Mouse (Mus musculus): ENCODE measurements at regions not wholly inside any gene's neighbourhood (a gene's known extent, or its start where the extent isn't known, plus 50 kb on each side); places are given as distances from the start of the nearest gene placed in this dataset.

GRCm38 (mm10) chr12:25676631-25677030 lies 579.7 kb upstream of the Id2 start:
- Histone ChIP-seq H3K27me3 (ENCODE audit: insufficient read depth, low read length) (no peaks in the 10 kb centered on the region), H3K9me3 (ENCODE audit: low read length) (no peaks in the 10 kb centered on the region), H3K4me3 (replicated peaks; ENCODE audit: low read length) (no peak overlapping the region), H3K36me3 (ENCODE audit: insufficient read depth, low read length) (no peaks in the 10 kb centered on the region), H3K4me1 (replicated peaks; ENCODE audit: low read depth, low read length) (no peaks in the 10 kb centered on the region)
- no peak for TF ChIP-seq NANOG (IDR thresholded peaks at IDR 0.05; ENCODE audit: borderline replicate concordance, low read length)
- no peak for TF ChIP-seq POU5F1 (IDR thresholded peaks at IDR 0.05; ENCODE audit: borderline replicate concordance, low read length)
- no peak for TF ChIP-seq CTCF (conservative IDR thresholded peaks at IDR 0.05; ENCODE audit: low read length)

DNA sequence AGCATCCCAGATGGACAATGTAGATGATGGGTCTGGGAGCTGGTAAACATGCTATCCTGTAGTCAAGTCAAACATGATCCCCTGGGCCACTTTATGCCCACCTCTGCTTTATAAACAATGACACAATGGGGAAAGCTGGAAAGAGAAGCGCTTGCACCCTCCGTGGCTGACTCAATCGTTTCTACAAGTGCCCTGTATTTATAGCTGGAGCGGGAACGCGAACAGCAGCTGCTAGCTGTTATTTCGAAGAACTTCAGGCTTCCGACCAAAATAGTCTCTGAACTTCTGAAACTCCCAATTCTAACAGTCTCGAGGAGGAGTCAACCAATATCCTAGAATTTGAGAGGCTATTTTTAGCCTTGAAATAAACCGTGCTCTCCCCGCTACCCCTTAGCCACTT lies 571.4 kb upstream of the Id2 start:
- no peaks in the 10 kb centered on the region for H3K4me1 ChIP-seq (replicated peaks; ENCODE audit: low read depth, low read length)
- no peaks in the 10 kb centered on the region for H3K36me3 ChIP-seq (ENCODE audit: insufficient read depth, low read length)
- TF ChIP-seq CTCF (conservative IDR thresholded peaks at IDR 0.05; ENCODE audit: low read length) (no peak), POU5F1 (IDR thresholded peaks at IDR 0.05; ENCODE audit: borderline replicate concordance, low read length) (no peak), NANOG (IDR thresholded peaks at IDR 0.05; ENCODE audit: borderline replicate concordance, low read length) (no peak)
- no peak overlapping the region for H3K4me3 ChIP-seq (replicated peaks; ENCODE audit: low read length)
- H3K27me3 ChIP-seq (ENCODE audit: insufficient read depth, low read length): no peaks in the 10 kb centered on the region
- no peaks in the 10 kb centered on the region for H3K9me3 ChIP-seq (ENCODE audit: low read length)

DNA sequence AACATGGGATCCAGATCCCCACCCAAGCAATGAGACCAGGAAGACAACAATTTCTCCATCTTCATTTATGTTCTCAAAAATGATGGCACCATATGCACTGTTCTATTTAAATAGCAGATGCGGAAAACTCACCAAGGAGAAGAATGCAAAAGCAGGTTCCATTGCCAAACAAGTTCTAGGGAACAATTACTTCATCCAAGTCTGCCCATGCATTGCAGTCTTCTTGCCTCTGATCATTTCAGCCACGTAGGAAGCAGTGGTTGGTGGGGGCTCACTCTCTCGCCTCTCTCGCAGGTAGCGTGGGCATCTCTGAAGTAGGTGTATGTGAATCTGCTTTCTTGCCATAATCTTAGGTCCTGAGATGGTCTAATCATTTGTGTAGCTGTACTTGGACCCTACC lies 557.5 kb upstream of the Id2 start:
- no peaks in the 10 kb centered on the region for H3K9me3 ChIP-seq (ENCODE audit: low read length)
- TF ChIP-seq NANOG (IDR thresholded peaks at IDR 0.05; ENCODE audit: borderline replicate concordance, low read length) (no peak), POU5F1 (IDR thresholded peaks at IDR 0.05; ENCODE audit: borderline replicate concordance, low read length) (no peak), CTCF (conservative IDR thresholded peaks at IDR 0.05; ENCODE audit: low read length) (no peak)
- no peaks in the 10 kb centered on the region for H3K36me3 ChIP-seq (ENCODE audit: insufficient read depth, low read length)
- H3K27me3 ChIP-seq (ENCODE audit: insufficient read depth, low read length): no peaks in the 10 kb centered on the region
- no peak overlapping the region for H3K4me3 ChIP-seq (replicated peaks; ENCODE audit: low read length)
- H3K4me1 ChIP-seq (replicated peaks; ENCODE audit: low read depth, low read length): no peaks in the 10 kb centered on the region

GRCm38 (mm10) chr12:25650237-25650636 lies 553.3 kb upstream of the Id2 start:
- Histone ChIP-seq H3K27me3 (ENCODE audit: insufficient read depth, low read length) (no peaks in the 10 kb centered on the region), H3K4me1 (replicated peaks; ENCODE audit: low read depth, low read length) (no peaks in the 10 kb centered on the region), H3K4me3 (replicated peaks; ENCODE audit: low read length) (no peak overlapping the region), H3K36me3 (ENCODE audit: insufficient read depth, low read length) (no peaks in the 10 kb centered on the region), H3K9me3 (ENCODE audit: low read length) (no peaks in the 10 kb centered on the region)
- no peak for TF ChIP-seq NANOG (IDR thresholded peaks at IDR 0.05; ENCODE audit: borderline replicate concordance, low read length)

DNA sequence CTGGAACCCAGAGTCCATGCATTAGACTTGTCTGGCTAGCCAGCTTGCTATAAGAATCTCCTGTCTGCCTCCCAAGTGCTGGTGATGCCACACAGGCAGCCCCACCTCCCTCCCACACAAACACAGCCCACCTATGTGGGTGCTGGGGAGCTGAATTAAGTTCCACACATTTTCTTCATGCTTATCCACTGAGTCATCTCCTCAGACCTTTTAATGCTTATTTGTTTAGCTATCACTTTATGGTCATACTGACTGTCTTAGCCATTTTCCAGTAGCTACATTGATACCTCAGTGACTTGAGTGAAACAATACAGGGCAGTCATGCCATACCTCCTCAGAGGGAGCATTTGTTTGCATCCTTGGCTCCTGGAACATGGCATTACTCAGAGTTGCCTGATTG lies 531.1 kb upstream of the Id2 start:
- Histone ChIP-seq H3K36me3 (ENCODE audit: insufficient read depth, low read length) (no peaks in the 10 kb centered on the region), H3K4me1 (replicated peaks; ENCODE audit: low read depth, low read length) (no peaks in the 10 kb centered on the region), H3K4me3 (replicated peaks; ENCODE audit: low read length) (no peak overlapping the region), H3K27me3 (ENCODE audit: insufficient read depth, low read length) (no peaks in the 10 kb centered on the region), H3K9me3 (ENCODE audit: low read length) (no peaks in the 10 kb centered on the region)
- TF ChIP-seq CTCF (conservative IDR thresholded peaks at IDR 0.05; ENCODE audit: low read length): no peak
- no peak for TF ChIP-seq NANOG (IDR thresholded peaks at IDR 0.05; ENCODE audit: borderline replicate concordance, low read length)

- Histone ChIP-seq H3K36me3 (ENCODE audit: insufficient read depth, low read length) (no peaks in the 10 kb centered on the region), H3K4me1 (replicated peaks; ENCODE audit: low read depth, low read length) (no peaks in the 10 kb centered on the region), H3K27me3 (ENCODE audit: insufficient read depth, low read length) (no peaks in the 10 kb centered on the region), H3K4me3 (replicated peaks; ENCODE audit: low read length) (no peak overlapping the region), H3K9me3 (ENCODE audit: low read length) (no peaks in the 10 kb centered on the region)
- TF ChIP-seq POU5F1 (IDR thresholded peaks at IDR 0.05; ENCODE audit: borderline replicate concordance, low read length): no peak
- no peak for TF ChIP-seq CTCF (conservative IDR thresholded peaks at IDR 0.05; ENCODE audit: low read length)
Observed at GRCm38 (mm10) chr12:25625858-25626257, 528.9 kb upstream of the Id2 start.

DNA sequence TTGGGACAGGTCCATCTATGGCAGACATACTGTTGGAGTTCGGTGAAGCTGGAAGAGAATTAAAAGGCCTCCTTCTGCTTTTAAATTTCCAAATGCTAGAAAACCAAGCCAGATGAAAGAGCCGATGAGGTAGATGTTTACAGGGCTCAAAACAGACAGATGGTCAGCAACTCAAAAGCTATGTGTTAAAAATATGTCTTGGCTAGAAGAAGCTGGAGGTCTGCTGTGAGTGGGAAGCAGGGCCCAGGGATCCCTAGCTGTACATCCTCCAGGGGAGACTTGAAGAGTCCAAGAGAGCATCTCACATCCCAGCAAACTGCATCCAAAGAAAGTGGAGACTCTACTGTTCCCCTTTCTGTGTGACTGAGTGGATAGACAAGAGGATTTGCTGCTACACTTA lies 526.5 kb upstream of the Id2 start:
- H3K36me3 ChIP-seq (ENCODE audit: insufficient read depth, low read length): no peaks in the 10 kb centered on the region
- no peaks in the 10 kb centered on the region for H3K4me1 ChIP-seq (replicated peaks; ENCODE audit: low read depth, low read length)
- H3K27me3 ChIP-seq (ENCODE audit: insufficient read depth, low read length): no peaks in the 10 kb centered on the region
- TF ChIP-seq POU5F1 (IDR thresholded peaks at IDR 0.05; ENCODE audit: borderline replicate concordance, low read length) (no peak), CTCF (conservative IDR thresholded peaks at IDR 0.05; ENCODE audit: low read length) (no peak), NANOG (IDR thresholded peaks at IDR 0.05; ENCODE audit: borderline replicate concordance, low read length) (no peak)
- no peak overlapping the region for H3K4me3 ChIP-seq (replicated peaks; ENCODE audit: low read length)
- H3K9me3 ChIP-seq (ENCODE audit: low read length): no peaks in the 10 kb centered on the region

GRCm38 (mm10) chr12:25621142-25621541 lies 524.2 kb upstream of the Id2 start:
- H3K9me3 ChIP-seq (ENCODE audit: low read length): no peaks in the 10 kb centered on the region
- H3K36me3 ChIP-seq (ENCODE audit: insufficient read depth, low read length): no peaks in the 10 kb centered on the region
- H3K4me3 ChIP-seq (replicated peaks; ENCODE audit: low read length): no peak overlapping the region
- H3K4me1 ChIP-seq (replicated peaks; ENCODE audit: low read depth, low read length): 0 out of 2 replicates have a peak, but pooled peaks cover 2% of the 10 kb centered on the region
- TF ChIP-seq POU5F1 (IDR thresholded peaks at IDR 0.05; ENCODE audit: borderline replicate concordance, low read length): no peak
- no peak for TF ChIP-seq NANOG (IDR thresholded peaks at IDR 0.05; ENCODE audit: borderline replicate concordance, low read length)
- TF ChIP-seq CTCF (conservative IDR thresholded peaks at IDR 0.05; ENCODE audit: low read length): no peak
- H3K27me3 ChIP-seq (ENCODE audit: insufficient read depth, low read length): no peaks in the 10 kb centered on the region

- Histone ChIP-seq H3K9me3 (ENCODE audit: low read length) (no peaks in the 10 kb centered on the region), H3K27me3 (ENCODE audit: insufficient read depth, low read length) (no peaks in the 10 kb centered on the region), H3K36me3 (ENCODE audit: insufficient read depth, low read length) (no peaks in the 10 kb centered on the region), H3K4me1 (replicated peaks; ENCODE audit: low read depth, low read length) (0 out of 2 replicates have a peak, but pooled peaks cover 2% of the 10 kb centered on the region), H3K4me3 (replicated peaks; ENCODE audit: low read length) (no peak overlapping the region)
- TF ChIP-seq POU5F1 (IDR thresholded peaks at IDR 0.05; ENCODE audit: borderline replicate concordance, low read length) (no peak), NANOG (IDR thresholded peaks at IDR 0.05; ENCODE audit: borderline replicate concordance, low read length) (no peak), CTCF (conservative IDR thresholded peaks at IDR 0.05; ENCODE audit: low read length) (no peak)
Observed at GRCm38 (mm10) chr12:25617521-25617920, 520.6 kb upstream of the Id2 start.
